Mouse (Mus musculus): Measurements from ENCODE around the gene Rnf34.

DNA sequence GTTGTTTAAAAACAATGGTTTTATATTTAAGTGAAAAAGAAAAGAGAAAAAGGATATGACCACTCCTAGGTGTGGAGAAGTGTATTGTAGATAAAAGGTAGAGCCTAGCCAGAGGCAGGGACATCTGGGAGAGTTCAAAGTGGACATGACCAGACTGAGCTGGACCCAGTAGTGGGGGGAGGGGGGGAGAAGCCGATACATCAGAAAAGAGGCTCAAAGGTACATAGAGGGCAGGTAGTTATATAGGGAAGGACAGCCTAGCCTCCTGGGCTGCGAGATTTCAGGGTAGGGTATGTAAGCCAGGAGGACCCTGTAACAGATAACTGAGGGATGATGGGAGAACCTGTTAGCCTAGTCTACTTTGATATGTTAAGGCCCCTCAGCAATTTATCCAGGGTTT is 2.8 kb downstream of the Rnf34 start:
- TF ChIP-seq EP300 (IDR thresholded peaks at IDR 0.05; ENCODE audit: low read depth) (no peak), CTCF (IDR thresholded peaks at IDR 0.05; ENCODE audit: low read depth) (no peak)
